ENCODE assay signal across 11 mouse cellular contexts in the genomic region with DNA sequence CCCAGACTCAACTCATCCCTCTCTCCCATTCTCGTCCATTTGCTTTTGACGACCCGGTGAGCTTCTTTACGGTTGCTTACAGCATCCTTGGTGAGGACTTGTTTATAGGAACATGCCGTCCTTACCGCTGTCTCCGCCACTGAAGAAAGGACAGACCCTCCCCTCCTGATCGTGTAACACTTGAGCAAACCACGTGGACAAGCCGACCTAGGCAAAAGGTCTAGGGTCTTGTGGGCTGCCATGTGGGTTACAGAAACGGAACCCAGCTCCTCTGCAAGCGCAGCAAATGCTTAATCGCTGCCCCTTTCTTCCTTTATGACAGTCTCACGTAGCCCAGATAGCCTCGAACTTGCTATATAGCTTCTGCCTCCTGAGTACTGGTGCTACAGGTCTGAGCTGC. TPM values are rescaled to one million over a fixed set of nuclear protein-coding genes. Genes with fewer than 3 reads are reported as not detected.
DNase-seq lines count a peak whose midpoint lies in the region; ATAC-seq lines count a peak whose summit lies in the region.
"Had no signal": no experiment of that assay in that cellular context is flagged by ENCODE, and none has a peak within 500 bp of the region (broad histone marks: within the 10 kb centered on the region; RNA-seq: fewer than 3 reads in every experiment).

No protein-coding gene starts in this region.

- H3K9me3 ChIP-seq in heart, embryonic 15.5 days (replicated peaks) = no peaks in the 10 kb centered on the region
- no peaks in the 10 kb centered on the region for H3K9me3 ChIP-seq in hindbrain, embryonic 15.5 days
- H3K9me3 ChIP-seq in midbrain, embryonic 13.5 days = 0 out of 2 replicates have a peak, but pooled peaks cover 2% of the 10 kb centered on the region

- no peaks in the 10 kb centered on the region for H3K27me3 ChIP-seq in heart, embryonic 15.5 days
- no peaks in the 10 kb centered on the region for H3K27me3 ChIP-seq in hindbrain, embryonic 15.5 days
- no peaks in the 10 kb centered on the region for H3K27me3 ChIP-seq in midbrain, embryonic 13.5 days

- 0 out of 2 replicates have a peak overlapping the region, but pooled peaks have one; percentile 3 for H3K4me3 ChIP-seq in heart, embryonic 15.5 days
- peak overlapping the region; percentile 25 for H3K4me3 ChIP-seq in hindbrain, embryonic 15.5 days
- H3K4me3 ChIP-seq in midbrain, embryonic 13.5 days (replicated peaks) = peak overlapping the region; percentile 27
- H3K4me3 ChIP-seq: myocyte had no signal

- ATAC-seq in heart, embryonic 15.5 days (replicated peaks; ENCODE audit: insufficient number of reproducible peaks, insufficient read depth, low FRiP score, low read depth) = no peak
- ATAC-seq in common myeloid progenitor, adult 5-6 weeks (replicated peaks; ENCODE audit: low read depth, poor library complexity, severe bottlenecking) = 0 out of 2 replicates have a peak, but pooled peaks have one; percentile 20
- ATAC-seq in hindbrain, embryonic 15.5 days (ENCODE audit: low FRiP score, low read depth) = peak; percentile 34; the same call in 1 of the 2 replicates
- peak; percentile 17; the same call in 1 of the 2 replicates for ATAC-seq in midbrain, embryonic 13.5 days

- WGBS in heart, embryonic 15.5 days = 59% methylated on average over 15 of the region's 15 CpGs
- WGBS in hindbrain, embryonic 15.5 days = 51% methylated on average over 15 of the region's 15 CpGs
- 53% methylated on average over 15 of the region's 15 CpGs for WGBS in midbrain, embryonic 13.5 days

- peak overlapping the region; percentile 51 for H3K4me2 ChIP-seq in heart, embryonic 15.5 days
- peak overlapping the region; percentile 47 for H3K4me2 ChIP-seq in hindbrain, embryonic 15.5 days
- peak overlapping the region; percentile 49 for H3K4me2 ChIP-seq in midbrain, embryonic 13.5 days (replicated peaks)

- no peak overlapping the region for H3K9ac ChIP-seq in heart, embryonic 15.5 days
- H3K9ac ChIP-seq in hindbrain, embryonic 15.5 days = no peak overlapping the region
- H3K9ac ChIP-seq in midbrain, embryonic 13.5 days (replicated peaks) = peak overlapping the region; percentile 19; the same call in 1 of the 2 replicates

- no peak for DNase-seq in heart, adult 8-10 months (ENCODE audit: low spot score)
- DNase-seq in ovary, postnatal 14 days (ENCODE audit: low spot score) = no peak
- DNase-seq in adrenal gland, postnatal 14 days = no peak
- no peak for DNase-seq in adrenal gland, postnatal 25 days
- DNase-seq: cerebellum, adult 11 months; kidney, adult 9 months had no signal

- H3K36me3 ChIP-seq in heart, embryonic 15.5 days = no peaks in the 10 kb centered on the region
- no peaks in the 10 kb centered on the region for H3K36me3 ChIP-seq in hindbrain, embryonic 15.5 days
- H3K36me3 ChIP-seq in midbrain, embryonic 13.5 days = no peaks in the 10 kb centered on the region

- H3K27ac ChIP-seq in heart, embryonic 15.5 days = no peak overlapping the region
- no peak overlapping the region for H3K27ac ChIP-seq in hindbrain, embryonic 15.5 days (replicated peaks)
- no peak overlapping the region for H3K27ac ChIP-seq in midbrain, embryonic 13.5 days

- H3K4me1 ChIP-seq in heart, embryonic 15.5 days (replicated peaks) = no peaks in the 10 kb centered on the region
- H3K4me1 ChIP-seq in hindbrain, embryonic 15.5 days (replicated peaks) = no peaks in the 10 kb centered on the region
- H3K4me1 ChIP-seq in midbrain, embryonic 13.5 days (replicated peaks) = 0 out of 2 replicates have a peak, but pooled peaks cover 2% of the 10 kb centered on the region

RNA-seq across cellular contexts. Expression of a gene that starts 25.7 kb away (rescaled TPM):
- polyA plus RNA-seq in heart, embryonic 15.5 days (2015; fragmentation: Nextera tagmentation; extraction: Ambion mirVana) = 34.5 and 39.6 TPM in 2 replicates
- 10 to 100 TPM; 52.8 to 75.4 (median 55.2) TPM for total RNA-seq in heart, adult 8-10 months (2022)
- 79.8 and 100 TPM in 2 replicates for total RNA-seq in common myeloid progenitor, adult 5-6 weeks (2017)
- polyA plus RNA-seq in hindbrain, embryonic 15.5 days (2015; fragmentation: Nextera tagmentation; extraction: Ambion mirVana) = 18.7 and 19.7 TPM in 2 replicates
- polyA plus RNA-seq in midbrain, embryonic 13.5 days (2015; fragmentation: Nextera tagmentation; extraction: Ambion mirVana) = 20.9 and 21.2 TPM in 2 replicates
- total RNA-seq in adrenal gland, postnatal 14 days (2021) = 93.2 and 95.8 TPM in 2 replicates
- 110 and 127 TPM in 2 replicates for total RNA-seq in adrenal gland, postnatal 25 days (2021)
